Mouse (Mus musculus): ENCODE results near the gene Zfp536. TPM values are rescaled to one million over a fixed set of nuclear protein-coding genes. Genes with fewer than 3 reads are reported as not detected.

Zfp536 gene
- total and polyA plus RNA-seq, 3 experiments = not detected

- no peak for DNase-seq (ENCODE audit: extremely low read depth)
- Histone ChIP-seq H3K4me1 (ENCODE audit: control insufficient read depth in 1 of 2, insufficient read depth in 2 of 2) (no peaks in the 10 kb centered on the region), H3K79me2 (replicated peaks; ENCODE audit: control insufficient read depth, extremely low read depth, insufficient read depth, poor library complexity, severe bottlenecking) (no peaks in the 10 kb centered on the region), H3K9ac (ENCODE audit: insufficient read depth, low read depth) (no peak overlapping the region), H3K4me2 (ENCODE audit: insufficient read depth, low read depth, poor library complexity, severe bottlenecking) (no peak overlapping the region), H3K27me3 (replicated peaks) (no peaks in the 10 kb centered on the region), H3K9me3 (replicated peaks; ENCODE audit: low read length) (peaks cover 83% of the 10 kb centered on the region), H3K36me3 (replicated peaks in 1 of 2; ENCODE audit: control insufficient read depth in 1 of 2, insufficient read depth in 1 of 2, low read length in 1 of 2) (no peaks in the 10 kb centered on the region), H3K27ac (ENCODE audit: insufficient read depth, low read depth) (no peak overlapping the region), H3K4me3 (replicated peaks in 1 of 3; ENCODE audit: low read depth in 2 of 3, low read length in 2 of 3, poor library complexity in 1 of 3) (no peak overlapping the region)
- TF ChIP-seq ZNF384 (IDR thresholded peaks at IDR 0.05; ENCODE audit: low read depth, low read length) = no peak
- TF ChIP-seq ETS1 (conservative IDR thresholded peaks at IDR 0.05; ENCODE audit: low read depth, low read length) = no peak
- TF ChIP-seq SIN3A (IDR thresholded peaks at IDR 0.05; ENCODE audit: low read length) = no peak
- in situ Hi-C loops (cut with MboI; ENCODE audit: low pct_ligation_motif_present, low pct_unique_long_range_greater_than_20kb, low sequenced_read_pairs) = no loop called here
- dilution Hi-C loops (cut with MboI; ENCODE audit: extremely low pct_ligation_motif_present, extremely low pct_unique_long_range_greater_than_20kb, low sequenced_read_pairs) = no loop called here
Observed at GRCm38 (mm10) chr7:37775502-37775901, 2.1 kb upstream of the Zfp536 start.

DNA sequence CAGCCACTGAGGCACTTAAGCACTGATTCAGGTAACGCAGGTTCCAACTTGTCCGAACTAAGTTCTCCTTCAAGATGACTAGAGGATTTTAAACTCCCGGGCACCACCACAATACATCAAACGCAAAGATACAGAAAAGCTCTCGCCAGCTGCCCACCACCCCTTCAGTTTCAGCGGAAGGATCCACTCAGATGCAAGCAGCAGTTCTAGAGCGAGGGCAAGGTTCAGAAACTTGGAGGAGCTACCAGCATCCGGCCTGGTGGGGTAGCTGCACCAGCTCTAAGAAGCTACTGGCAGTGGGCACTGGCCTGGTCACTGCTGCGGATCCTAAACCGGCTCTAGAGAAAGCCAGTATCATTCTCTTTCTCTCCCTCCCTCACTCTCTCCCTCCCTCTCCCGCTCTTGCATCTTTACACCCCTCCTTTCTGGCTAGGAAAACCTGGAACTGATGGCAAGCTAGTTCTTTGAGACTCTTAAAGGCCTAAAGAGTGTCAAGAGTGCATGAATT, 1.1 kb upstream of the Zfp536 start:
- H3K4me1 ChIP-seq (ENCODE audit: control insufficient read depth in 1 of 2, insufficient read depth in 2 of 2) = no peaks in the 10 kb centered on the region
- in situ Hi-C loops (cut with MboI; ENCODE audit: low pct_ligation_motif_present, low pct_unique_long_range_greater_than_20kb, low sequenced_read_pairs) (no loop called here), dilution Hi-C loops (cut with MboI; ENCODE audit: extremely low pct_ligation_motif_present, extremely low pct_unique_long_range_greater_than_20kb, low sequenced_read_pairs) (no loop called here)
- no peaks in the 10 kb centered on the region for H3K27me3 ChIP-seq (replicated peaks)
- no peak for TF ChIP-seq TBP (conservative IDR thresholded peaks at IDR 0.05; ENCODE audit: low read depth, low read length)
- no peak for TF ChIP-seq RCOR1 (conservative IDR thresholded peaks at IDR 0.05; ENCODE audit: low read depth, low read length)
- TF ChIP-seq POLR2A (IDR thresholded peaks at IDR 0.05; ENCODE audit: low read depth, low read length) = no peak
- DNase-seq (ENCODE audit: extremely low read depth) = no peak
- no peaks in the 10 kb centered on the region for H3K36me3 ChIP-seq (replicated peaks in 1 of 2; ENCODE audit: control insufficient read depth in 1 of 2, insufficient read depth in 1 of 2, low read length in 1 of 2)
- no peak overlapping the region for H3K27ac ChIP-seq (ENCODE audit: insufficient read depth, low read depth)
- no peaks in the 10 kb centered on the region for H3K79me2 ChIP-seq (replicated peaks; ENCODE audit: control insufficient read depth, extremely low read depth, insufficient read depth, poor library complexity, severe bottlenecking)
- no peak overlapping the region for H3K4me3 ChIP-seq (replicated peaks in 1 of 3; ENCODE audit: low read depth in 2 of 3, low read length in 2 of 3, poor library complexity in 1 of 3)
- H3K9ac ChIP-seq (ENCODE audit: insufficient read depth, low read depth) = no peak overlapping the region
- no peak overlapping the region for H3K4me2 ChIP-seq (ENCODE audit: insufficient read depth, low read depth, poor library complexity, severe bottlenecking)
- peaks cover 84% of the 10 kb centered on the region for H3K9me3 ChIP-seq (replicated peaks; ENCODE audit: low read length)

DNA sequence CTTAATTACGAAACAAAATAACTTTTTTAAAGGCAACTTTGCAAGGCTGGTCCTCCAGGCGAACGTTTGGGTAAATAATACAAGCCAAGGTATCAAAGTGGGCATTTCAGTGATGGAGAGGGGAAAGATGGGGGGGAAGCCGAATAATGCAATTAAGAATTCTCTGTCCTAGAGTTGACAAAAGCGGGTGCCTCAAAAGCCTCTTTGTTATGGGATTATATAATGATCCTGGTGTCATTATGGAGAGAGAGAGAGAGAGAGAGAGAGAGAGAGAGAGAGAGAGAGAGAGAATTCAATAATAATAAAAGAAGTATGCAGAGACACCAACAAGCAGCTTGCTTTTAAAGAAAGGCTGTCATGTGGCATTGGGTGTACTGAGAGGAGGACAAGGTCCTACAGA, 465 bp upstream of the Zfp536 start:
- dilution Hi-C loops (cut with MboI; ENCODE audit: extremely low pct_ligation_motif_present, extremely low pct_unique_long_range_greater_than_20kb, low sequenced_read_pairs) = no loop called here

More for the DNA sequence above, 465 bp upstream of the Zfp536 start:
- Histone ChIP-seq H3K36me3 (replicated peaks in 1 of 2; ENCODE audit: control insufficient read depth in 1 of 2, insufficient read depth in 1 of 2, low read length in 1 of 2) (no peaks in the 10 kb centered on the region), H3K27me3 (replicated peaks) (no peaks in the 10 kb centered on the region), H3K79me2 (replicated peaks; ENCODE audit: control insufficient read depth, extremely low read depth, insufficient read depth, poor library complexity, severe bottlenecking) (no peaks in the 10 kb centered on the region), H3K4me3 (replicated peaks in 1 of 3; ENCODE audit: low read depth in 2 of 3, low read length in 2 of 3, poor library complexity in 1 of 3) (no peak overlapping the region), H3K9ac (ENCODE audit: insufficient read depth, low read depth) (no peak overlapping the region), H3K4me2 (ENCODE audit: insufficient read depth, low read depth, poor library complexity, severe bottlenecking) (no peak overlapping the region), H3K9me3 (replicated peaks; ENCODE audit: low read length) (peaks cover 83% of the 10 kb centered on the region), H3K27ac (ENCODE audit: insufficient read depth, low read depth) (no peak overlapping the region), H3K4me1 (ENCODE audit: control insufficient read depth in 1 of 2, insufficient read depth in 2 of 2) (no peaks in the 10 kb centered on the region)
- no peak for TF ChIP-seq CHD1 (IDR thresholded peaks at IDR 0.05; ENCODE audit: low read depth, low read length)
- no peak for TF ChIP-seq IRF4 (IDR thresholded peaks at IDR 0.05; ENCODE audit: low read depth, low read length)
- TF ChIP-seq SIN3A (IDR thresholded peaks at IDR 0.05; ENCODE audit: low read length) = no peak
- no peak for TF ChIP-seq ZMIZ1 (IDR thresholded peaks at IDR 0.05; ENCODE audit: low read depth, low read length)
- no peak for TF ChIP-seq USF2 (conservative IDR thresholded peaks at IDR 0.05; ENCODE audit: low read depth, low read length)
- no peak for TF ChIP-seq GABPA (IDR thresholded peaks at IDR 0.05; ENCODE audit: insufficient replicate concordance, low read depth, low read length)
- TF ChIP-seq EP300 (IDR thresholded peaks at IDR 0.05; ENCODE audit: low read length) = no peak
- no peak for TF ChIP-seq E2F4 (IDR thresholded peaks at IDR 0.05; ENCODE audit: insufficient replicate concordance, low read depth, low read length)
- in situ Hi-C loops (cut with MboI; ENCODE audit: low pct_ligation_motif_present, low pct_unique_long_range_greater_than_20kb, low sequenced_read_pairs) = no loop called here
- no peak for DNase-seq (ENCODE audit: extremely low read depth)

Data from CH12.LX (cell line).